Mouse (Mus musculus): ENCODE measurements around the gene Slc40a1. TPM values are rescaled to one million over a fixed set of nuclear protein-coding genes. Genes with fewer than 3 reads are reported as not detected.

Gene Slc40a1
- total and polyA plus RNA-seq, 3 experiments, result 36.8 to 74.7 TPM; not detected in 1

DNA sequence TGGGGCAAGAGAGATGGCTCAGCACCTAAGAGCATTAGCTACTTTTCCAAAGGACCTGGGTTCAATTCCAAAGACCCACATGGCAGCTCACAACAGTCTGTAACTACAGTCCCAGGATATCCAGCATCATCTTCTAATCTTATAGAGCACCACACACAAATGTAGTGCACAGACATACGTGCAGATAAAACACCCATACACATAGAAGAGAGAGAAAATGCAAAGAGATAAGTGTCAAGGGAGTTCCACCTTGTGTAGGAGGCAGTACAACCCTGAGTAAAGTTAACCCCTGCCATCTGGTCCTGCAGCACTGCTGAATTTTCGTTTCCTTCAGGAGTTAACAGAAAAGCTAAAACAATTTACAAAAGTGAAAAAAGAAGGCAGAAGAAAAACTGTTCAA is 50.7 kb downstream of the Slc40a1 start (continued):
- TF ChIP-seq NELFE (IDR thresholded peaks at IDR 0.05; ENCODE audit: low read depth, low read length) (no peak), BHLHE40 (IDR thresholded peaks at IDR 0.05; ENCODE audit: borderline replicate concordance, low read depth, low read length) (no peak), UBTF (IDR thresholded peaks at IDR 0.05; ENCODE audit: borderline replicate concordance, insufficient read depth, low read depth, low read length) (no peak), CHD1 (IDR thresholded peaks at IDR 0.05; ENCODE audit: low read depth, low read length) (no peak), E2F4 (IDR thresholded peaks at IDR 0.05; ENCODE audit: borderline replicate concordance, low read depth, low read length) (no peak), POLR2AphosphoS2 (IDR thresholded peaks at IDR 0.05; ENCODE audit: low read length) (no peak), NRF1 (IDR thresholded peaks at IDR 0.05; ENCODE audit: insufficient read depth, low read depth, low read length, poor library complexity, severe bottlenecking) (no peak), HCFC1 (IDR thresholded peaks at IDR 0.05; ENCODE audit: low read depth, low read length) (no peak), ZNF384 (IDR thresholded peaks at IDR 0.05; ENCODE audit: low read depth, low read length) (no peak), TBP (IDR thresholded peaks at IDR 0.05; ENCODE audit: low read depth, low read length) (no peak), MYB (IDR thresholded peaks at IDR 0.05; ENCODE audit: low read depth, low read length) (no peak), CHD2 (IDR thresholded peaks at IDR 0.05; ENCODE audit: low read length) (no peak), USF1 (IDR thresholded peaks at IDR 0.05; ENCODE audit: low read depth, low read length) (no peak)

DNA sequence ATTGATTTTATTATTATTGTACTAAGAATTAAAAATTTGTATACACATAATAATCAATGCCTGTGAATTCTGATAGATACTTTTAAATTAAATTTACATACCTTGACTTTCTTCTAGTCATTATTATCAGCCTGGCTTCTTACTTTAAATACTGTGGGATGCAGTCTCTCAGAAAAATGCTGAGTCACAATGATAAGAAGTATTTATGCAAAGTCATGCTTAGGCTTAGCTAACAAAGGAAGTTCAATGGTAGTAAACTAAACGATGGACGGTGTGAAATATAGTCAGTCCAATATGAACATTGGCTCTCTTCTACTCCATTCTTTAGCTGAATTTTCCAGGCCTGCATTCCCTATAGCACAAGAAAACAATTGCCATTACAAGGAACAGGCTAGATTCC is 53.1 kb downstream of the Slc40a1 start:
- peak overlapping the region in 1 of 2 experiments; percentile 36; a peak in 2 of 4 replicates for H3K4me3 ChIP-seq (ENCODE audit: control insufficient read depth in 1 of 2, insufficient read depth in 1 of 2, low read depth in 2 of 2, low read length in 2 of 2)
- DNase-seq (ENCODE audit: low read depth, low spot score), result peak; percentile 85
- H3K9ac ChIP-seq (ENCODE audit: control insufficient read depth, low read depth, low read length, poor library complexity, severe bottlenecking), result peak overlapping the region; percentile 22
- H3K27ac ChIP-seq (ENCODE audit: control insufficient read depth, low read depth, low read length), result peak overlapping the region; percentile 80
- H3K36me3 ChIP-seq (ENCODE audit: control insufficient read depth in 1 of 2, insufficient read depth in 2 of 2, low read length in 2 of 2), result peaks cover 0 to 48% of the 10 kb centered on the region in 2 experiments; a peak in 2 of 4 replicates
- no peaks in the 10 kb centered on the region for H3K79me2 ChIP-seq (ENCODE audit: control insufficient read depth, insufficient read depth, low read length, poor library complexity)
- H3K27me3 ChIP-seq (ENCODE audit: control insufficient read depth in 1 of 2, insufficient read depth in 2 of 2, low read length in 2 of 2), result no peaks in the 10 kb centered on the region
- H3K9me3 ChIP-seq (replicated peaks; ENCODE audit: insufficient read depth, low read length), result no peaks in the 10 kb centered on the region
- peaks cover 27 to 38% of the 10 kb centered on the region in 2 experiments for H3K4me1 ChIP-seq (ENCODE audit: control insufficient read depth in 1 of 2, insufficient read depth in 2 of 2, low read length in 2 of 2)
- TF ChIP-seq TCF12 (IDR thresholded peaks at IDR 0.05; ENCODE audit: low read depth, low read length) (peak; percentile 31; the same call in 1 of the 2 replicates), MYC (IDR thresholded peaks at IDR 0.05; ENCODE audit: low read depth, low read length) (peak; percentile 40; the same call in 1 of the 2 replicates), ZMIZ1 (IDR thresholded peaks at IDR 0.05; ENCODE audit: low read depth, low read length) (no peak), SIN3A (IDR thresholded peaks at IDR 0.05; ENCODE audit: low read length) (peak; percentile 71), GATA1 (IDR thresholded peaks at IDR 0.05; ENCODE audit: low read depth, low read length) (peak; percentile 86), RCOR1 (IDR thresholded peaks at IDR 0.05; ENCODE audit: low read depth, low read length) (peak; percentile 51), JUND (IDR thresholded peaks at IDR 0.05; ENCODE audit: low read depth, low read length) (no peak), HCFC1 (IDR thresholded peaks at IDR 0.05; ENCODE audit: low read depth, low read length) (0 out of 2 replicates have a peak, but pooled peaks have one; percentile 42), MXI1 (IDR thresholded peaks at IDR 0.05; ENCODE audit: low read depth, low read length) (no peak), MAFK (IDR thresholded peaks at IDR 0.05; ENCODE audit: borderline replicate concordance, low read depth, low read length) (peak; percentile 98), EP300 (IDR thresholded peaks at IDR 0.05; ENCODE audit: low read depth in 1 of 2, low read length in 2 of 2) (peak; percentile 89 to 91), ZKSCAN1 (IDR thresholded peaks at IDR 0.05; ENCODE audit: low read depth, low read length) (no peak), GABPA (IDR thresholded peaks at IDR 0.05; ENCODE audit: low read depth, low read length) (peak; percentile 100), ZNF384 (IDR thresholded peaks at IDR 0.05; ENCODE audit: low read depth, low read length) (no peak), ETS1 (IDR thresholded peaks at IDR 0.05; ENCODE audit: low read depth, low read length) (peak; percentile 91)

Data from MEL (cell line).